Mouse (Mus musculus) heart, postnatal 0 days (tissue): ENCODE data around the gene Gm9887. TPM values are rescaled to one million over a fixed set of nuclear protein-coding genes. Genes with fewer than 3 reads are reported as not detected.
"Not testable (repeated sequence)": the region's sequence is repeated elsewhere in the genome, so short reads cannot be mapped to it uniquely, and the experiment has no call there.

ENCODE experiments used
- ATAC-seq: fragments of 200-750 bp; cut with Nextera tagmentation; 2 replicates; pipeline ENCODE4 v1.8.0; 2017; ENCODE audit warnings: low read depth, moderate number of reproducible peaks, moderate library complexity; ENCODE audit not compliant: insufficient read depth
- DNase-seq: peaks from one replicate; pipeline ENCODE4 v3.0.0-alpha.2; 2016; ENCODE audit warnings: low spot score
- H3K27ac ChIP-seq: fragments of 300-500 bp; sonication (generic); 2 replicates; pipeline ENCODE4 v1.5.1; 2014; ENCODE audit warnings: low read depth, mild to moderate bottlenecking
- H3K27me3 ChIP-seq: fragments of 300-500 bp; sonication (generic); 2 replicates; pipeline ENCODE4 v1.6.1; 2014; ENCODE audit warnings: low read length, mixed read lengths; ENCODE audit not compliant: control insufficient read depth, insufficient read depth
- H3K36me3 ChIP-seq: fragments of 300-500 bp; sonication (generic); replicated peaks from 2 replicates; pipeline ENCODE4 v1.6.1; 2014; ENCODE audit warnings: low read length, mixed read lengths; ENCODE audit not compliant: control insufficient read depth, insufficient read depth
- H3K4me1 ChIP-seq: fragments of 300-500 bp; sonication (generic); 2 replicates; pipeline ENCODE4 v1.6.1; 2014; ENCODE audit warnings: antibody characterized with exemption; ENCODE audit not compliant: control insufficient read depth, insufficient read depth
- H3K4me2 ChIP-seq: fragments of 300-500 bp; sonication (generic); 2 replicates; pipeline ENCODE4 v1.6.1; 2014; ENCODE audit warnings: low read depth, mild to moderate bottlenecking, low read length, moderate library complexity
- H3K4me3 ChIP-seq: fragments of 300-500 bp; sonication (generic); 2 replicates; pipeline ENCODE4 v1.5.1; 2014; ENCODE audit warnings: low read depth, low read length
- H3K9ac ChIP-seq: fragments of 300-500 bp; sonication (generic); replicated peaks from 2 replicates; pipeline ENCODE4 v1.6.1; 2014; ENCODE audit warnings: low read depth, low read length, mixed read lengths
- H3K9me3 ChIP-seq: fragments of 300-500 bp; sonication (generic); replicated peaks from 2 replicates; pipeline ENCODE4 v1.6.1; 2016; ENCODE audit warnings: low read length; ENCODE audit not compliant: control insufficient read depth
- CTCF ChIP-seq: IDR thresholded peaks from 2 replicates; pipeline ENCODE4 v1.5.1; 2016; ENCODE audit warnings: antibody characterized with exemption, control low read depth, low read depth
- EP300 ChIP-seq: IDR thresholded peaks from 2 replicates; pipeline ENCODE4 v1.6.1; 2016; ENCODE audit warnings: antibody characterized with exemption, low read depth
- WGBS: fragments of 180-500 bp; shearing (Covaris S2); extraction: QIAGEN DNeasy Blood & Tissue Kit; methylation state at CpG from one replicate; pipeline ENCODE4 v1.1.7; 2014; 5-methylcytosine and 5-hydroxymethylcytosine counted together
- polyA plus RNA-seq: library from polyadenylated mRNA; unstranded; fragments of >200 nt; fragmentation: Nextera tagmentation; extraction: Ambion mirVana; gene quantifications from 2 replicates; pipeline ENCODE4 v1.2.1, GENCODE M21; 2015
- total RNA-seq: library from RNA; depleted of rRNA; stranded (reverse); fragments of >200 nt; gene quantifications from 2 replicates; pipeline ENCODE4 v1.2.3, GENCODE M21; 2014; ENCODE audit warnings: low replicate concordance

Gene Gm9887
- total and polyA plus RNA-seq, 2 experiments from 2014 or later, result 1.9 TPM; not detected in 1

- Histone ChIP-seq H3K9me3 (no peaks in the 10 kb centered on the region), H3K4me1 (peaks cover 9% of the 10 kb centered on the region; the same call in 1 of the 2 replicates), H3K4me2 (peak overlapping the region; percentile 81), H3K27ac (peak overlapping the region; percentile 96), H3K27me3 (no peaks in the 10 kb centered on the region), H3K9ac (peak overlapping the region; percentile 97), H3K4me3 (peak overlapping the region; percentile 91), H3K36me3 (no peaks in the 10 kb centered on the region)
- DNase-seq (no peak), ATAC-seq (no peak)
- no peak for TF ChIP-seq CTCF
- no peak for TF ChIP-seq EP300
- 8% methylated on average over 7 of the region's 7 CpGs for WGBS
Observed at GRCm38 (mm10) chr12:69370936-69371335, 1.3 kb downstream of the Gm9887 start.

DNA sequence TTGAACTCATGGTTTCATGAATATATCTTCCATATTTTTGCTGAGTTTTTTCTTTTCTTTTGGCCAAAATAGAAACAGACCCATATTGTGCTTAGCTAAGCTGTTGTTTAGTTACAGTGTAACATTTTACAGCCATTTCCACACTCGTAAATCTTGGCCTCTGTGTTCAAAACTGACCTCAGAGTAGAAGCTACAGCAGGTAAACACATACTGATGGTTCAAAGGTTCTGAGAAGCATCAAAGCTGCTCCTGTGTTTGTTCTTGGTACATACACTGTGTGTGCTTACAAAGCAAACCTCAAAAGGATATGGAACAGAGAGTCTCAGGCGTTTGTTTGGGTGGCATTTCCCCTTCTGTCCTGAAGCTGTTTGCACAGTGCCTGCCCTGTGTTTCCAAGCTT, 4.7 kb downstream of the Gm9887 start:
- Histone ChIP-seq H3K36me3 (no peaks in the 10 kb centered on the region), H3K4me3 (no peak overlapping the region), H3K27me3 (no peaks in the 10 kb centered on the region), H3K27ac (no peak overlapping the region), H3K9ac (no peak overlapping the region), H3K4me2 (no peak overlapping the region), H3K9me3 (no peaks in the 10 kb centered on the region), H3K4me1 (peaks cover 8% of the 10 kb centered on the region)
- no peak for ATAC-seq
- 68% methylated on average over 2 of the region's 2 CpGs for WGBS
- DNase-seq, result no peak
- TF ChIP-seq EP300 (no peak), CTCF (no peak)

DNA sequence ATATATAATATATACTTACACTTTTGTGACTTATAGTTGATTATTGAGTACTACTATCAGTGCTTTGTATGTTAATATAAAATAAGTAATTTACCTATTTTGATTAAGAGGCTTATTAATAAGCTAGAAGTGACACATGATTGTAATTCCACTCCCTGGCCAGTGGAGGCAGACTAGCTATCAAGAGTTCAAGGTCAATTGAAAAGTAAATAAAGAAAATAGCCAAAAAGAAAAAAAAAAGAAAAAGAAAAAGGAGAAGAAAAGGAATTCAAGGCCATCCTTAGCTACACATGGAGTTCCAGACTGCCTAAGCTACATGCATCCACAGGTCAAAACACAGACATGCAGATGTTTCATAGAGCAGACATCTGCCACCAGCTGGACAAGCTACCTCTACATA, 5.8 kb downstream of the Gm9887 start:
- Histone ChIP-seq H3K4me2 (no peak overlapping the region), H3K4me3 (no peak overlapping the region), H3K9ac (no peak overlapping the region), H3K27me3 (no peaks in the 10 kb centered on the region), H3K27ac (no peak overlapping the region), H3K9me3 (no peaks in the 10 kb centered on the region), H3K36me3 (no peaks in the 10 kb centered on the region), H3K4me1 (peaks cover 13% of the 10 kb centered on the region)
- peak; percentile 28 for TF ChIP-seq CTCF
- TF ChIP-seq EP300, result no peak
- DNase-seq, result no peak
- ATAC-seq, result no peak

GRCm38 (mm10) chr12:69365757-69366156, 6.5 kb downstream of the Gm9887 start:
- peaks cover 13% of the 10 kb centered on the region for H3K4me1 ChIP-seq
- DNase-seq, result no peak
- no peak overlapping the region for H3K27ac ChIP-seq
- H3K4me2 ChIP-seq, result no peak overlapping the region
- WGBS, result 81% methylated on average over 7 of the region's 7 CpGs
- H3K4me3 ChIP-seq, result no peak overlapping the region
- no peaks in the 10 kb centered on the region for H3K36me3 ChIP-seq
- TF ChIP-seq EP300 (no peak), CTCF (no peak)
- no peaks in the 10 kb centered on the region for H3K9me3 ChIP-seq
- no peak for ATAC-seq
- no peak overlapping the region for H3K9ac ChIP-seq
- H3K27me3 ChIP-seq, result no peaks in the 10 kb centered on the region

GRCm38 (mm10) chr12:69363899-69364762, 8.1 kb downstream of the Gm9887 start:
- Histone ChIP-seq H3K9ac (peak overlapping the region; percentile 52), H3K4me3 (peak overlapping the region; percentile 55), H3K27me3 (no peaks in the 10 kb centered on the region), H3K9me3 (no peaks in the 10 kb centered on the region), H3K4me2 (peak overlapping the region; percentile 59), H3K4me1 (peaks cover 13% of the 10 kb centered on the region), H3K27ac (peak overlapping the region; percentile 67), H3K36me3 (no peaks in the 10 kb centered on the region)
- WGBS, result 4% methylated on average over 32 of the region's 32 CpGs
- ATAC-seq (peak; percentile 44; the same call in 1 of the 2 replicates), DNase-seq (peak; percentile 74)
- TF ChIP-seq CTCF, result peak; percentile 0; the same call in 1 of the 2 replicates
- TF ChIP-seq EP300, result peak; percentile 61; the same call in 1 of the 2 replicates

DNA sequence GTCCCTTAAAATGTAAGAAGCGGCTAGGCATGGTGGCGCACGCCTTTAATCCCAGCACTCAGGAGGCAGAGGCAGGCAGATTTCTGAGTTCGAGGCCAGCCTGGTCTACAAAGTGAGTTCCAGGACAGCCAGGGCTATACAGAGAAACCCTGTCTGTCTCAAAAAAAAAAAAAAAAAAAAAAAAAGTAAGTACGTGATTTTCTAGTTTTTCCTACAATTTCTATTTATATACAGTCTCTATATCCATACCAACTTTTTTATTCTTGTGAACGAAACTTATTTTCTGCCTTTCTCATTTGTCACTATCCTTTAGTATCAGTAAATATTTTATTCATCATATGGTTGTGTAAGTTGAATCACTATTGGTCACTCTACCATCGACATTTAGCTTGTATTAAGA, 9.1 kb downstream of the Gm9887 start:
- 93% methylated on average over 6 of the region's 7 CpGs for WGBS
- DNase-seq, H3K36me3 ChIP-seq, H3K4me3 ChIP-seq, ATAC-seq, H3K27me3 ChIP-seq, H3K4me2 ChIP-seq, H3K27ac ChIP-seq, H3K9me3 ChIP-seq, H3K9ac ChIP-seq: not testable (repeated sequence)
- H3K4me1 ChIP-seq, result peaks cover 13% of the 10 kb centered on the region
